Mouse (Mus musculus) midbrain, embryonic 11.5 days (tissue): ENCODE measurements at regions not wholly inside any gene's neighbourhood (a gene's known extent, or its start where the extent isn't known, plus 50 kb on each side); places are given as distances from the start of the nearest gene placed in this dataset.

Experiments
- ATAC-seq: fragments of 200-750 bp; cut with Nextera tagmentation; 2 replicates; pipeline ENCODE4 v1.8.0; 2017; ENCODE audit warnings: moderate TSS enrichment, moderate library complexity; ENCODE audit not compliant: low FRiP score
- DNase-seq: peaks from one replicate; pipeline ENCODE4 v3.0.0; 2015; ENCODE audit warnings: low spot score; ENCODE audit errors: missing footprints
- H3K27ac ChIP-seq: fragments of 300-500 bp; sonication (generic); 2 replicates; pipeline ENCODE4 v1.5.1; 2014; ENCODE audit warnings: low read depth, low read length
- H3K27me3 ChIP-seq: fragments of 300-500 bp; sonication (generic); 2 replicates; pipeline ENCODE4 v1.6.1; 2014; ENCODE audit warnings: mild to moderate bottlenecking, low read length, moderate library complexity, mixed read lengths; ENCODE audit not compliant: control insufficient read depth, insufficient read depth
- H3K36me3 ChIP-seq: fragments of 300-500 bp; sonication (generic); 2 replicates; pipeline ENCODE4 v1.6.1; 2014; ENCODE audit warnings: mild to moderate bottlenecking, low read length, moderate library complexity, mixed read lengths; ENCODE audit not compliant: control insufficient read depth, insufficient read depth
- H3K4me1 ChIP-seq: fragments of 300-500 bp; sonication (generic); 2 replicates; pipeline ENCODE4 v1.6.1; 2014; ENCODE audit warnings: low read length; ENCODE audit not compliant: control insufficient read depth, insufficient read depth
- H3K4me2 ChIP-seq: fragments of 300-500 bp; sonication (generic); 2 replicates; pipeline ENCODE4 v1.6.1; 2014; ENCODE audit warnings: mild to moderate bottlenecking, moderate library complexity
- H3K4me3 ChIP-seq: fragments of 300-500 bp; sonication (generic); 2 replicates; pipeline ENCODE4 v1.5.1; 2014; ENCODE audit warnings: low read depth, low read length
- H3K9ac ChIP-seq: fragments of 300-500 bp; sonication (generic); 2 replicates; pipeline ENCODE4 v1.6.1; 2014; ENCODE audit warnings: low read length
- H3K9me3 ChIP-seq: fragments of 300-500 bp; sonication (generic); 2 replicates; pipeline ENCODE4 v1.6.1; 2016; ENCODE audit warnings: low read length; ENCODE audit not compliant: control insufficient read depth
- WGBS: fragments of 180-500 bp; shearing (Covaris S2); extraction: QIAGEN DNeasy Blood & Tissue Kit; methylation state at CpG from one replicate; pipeline ENCODE4 v1.1.7; 2014; 5-methylcytosine and 5-hydroxymethylcytosine counted together

DNA sequence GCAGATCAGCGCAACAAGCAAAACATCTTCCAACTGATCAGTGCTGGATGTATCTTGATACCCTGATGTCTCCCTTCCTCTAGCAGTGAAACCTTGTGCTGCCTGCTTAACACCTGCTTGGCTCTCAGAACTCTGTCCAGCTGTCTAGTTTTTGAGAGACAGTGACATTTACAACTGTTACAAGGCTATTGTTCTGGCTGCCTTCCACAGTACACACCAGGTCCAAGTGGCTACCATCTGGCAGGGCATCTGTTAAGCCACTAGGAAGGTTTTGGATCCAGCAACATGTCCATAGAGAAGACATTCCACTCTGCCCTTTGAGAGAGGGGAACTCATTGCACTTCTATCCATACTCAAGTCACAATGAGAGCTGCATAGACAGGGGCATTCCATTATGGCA is 508.4 kb downstream of the Fam181b start:
- H3K4me1 ChIP-seq: no peaks in the 10 kb centered on the region
- no peak overlapping the region for H3K4me3 ChIP-seq
- 87% methylated on average over 1 of the region's 1 CpGs for WGBS
- no peak for ATAC-seq
- H3K27ac ChIP-seq: no peak overlapping the region
- no peak for DNase-seq
- no peak overlapping the region for H3K9ac ChIP-seq
- H3K4me2 ChIP-seq: no peak overlapping the region
- H3K27me3 ChIP-seq: no peaks in the 10 kb centered on the region
- no peaks in the 10 kb centered on the region for H3K36me3 ChIP-seq
- H3K9me3 ChIP-seq: no peaks in the 10 kb centered on the region
